Mouse (Mus musculus) CH12.LX (cell line): Measurements from ENCODE around the gene Gm20388.

ENCODE experiments used
- BHLHE40 ChIP-seq: IDR thresholded peaks from 2 replicates; pipeline ENCODE4 v1.6.1; 2011; ENCODE audit warnings: mild to moderate bottlenecking, low read depth, low read length, improper control_type of control experiment
- CTCF ChIP-seq, 2 experiments: IDR thresholded peaks in 1 of 2; conservative IDR thresholded peaks in 1 of 2; 2 replicates each; pipeline ENCODE4 v1.5.1; 2011 to 2012; ENCODE audit warnings: low read depth in 2 of 2, low read length in 2 of 2, improper control_type of control experiment in 1 of 2, inconsistent platforms in 1 of 2, mild to moderate bottlenecking in 1 of 2, moderate library complexity in 1 of 2
- E2F4 ChIP-seq: IDR thresholded peaks from 2 replicates; pipeline ENCODE4 v1.6.1; 2011; ENCODE audit warnings: low read depth, low read length, improper control_type of control experiment; ENCODE audit not compliant: insufficient replicate concordance
- EP300 ChIP-seq: IDR thresholded peaks from 2 replicates; pipeline ENCODE4 v1.6.1; 2011; ENCODE audit warnings: low read length, improper control_type of control experiment
- KAT2A ChIP-seq: IDR thresholded peaks from 2 replicates; pipeline ENCODE4 v1.6.1; 2012; ENCODE audit warnings: low read length, improper control_type of control experiment, inconsistent platforms; ENCODE audit not compliant: insufficient replicate concordance
- MAX ChIP-seq: IDR thresholded peaks from 2 replicates; pipeline ENCODE4 v1.6.1; 2011; ENCODE audit warnings: low read length, improper control_type of control experiment
- MXI1 ChIP-seq: IDR thresholded peaks from 2 replicates; pipeline ENCODE4 v1.6.1; 2011; ENCODE audit warnings: mild to moderate bottlenecking, low read depth, low read length, improper control_type of control experiment
- MYC ChIP-seq: IDR thresholded peaks from 2 replicates; pipeline ENCODE4 v1.6.1; 2011; ENCODE audit warnings: low read depth, mild to moderate bottlenecking, improper control_type of control experiment, low read length
- PAX5 ChIP-seq: IDR thresholded peaks from 2 replicates; pipeline ENCODE4 v1.6.1; 2012; ENCODE audit warnings: low read length, inconsistent platforms, mixed read lengths
- POLR2A ChIP-seq: IDR thresholded peaks from 2 replicates; pipeline ENCODE4 v1.6.1; 2011; ENCODE audit warnings: low read depth, mild to moderate bottlenecking, improper control_type of control experiment, low read length
- RAD21 ChIP-seq: IDR thresholded peaks from 2 replicates; pipeline ENCODE4 v1.6.1; 2011; ENCODE audit warnings: low read depth, mild to moderate bottlenecking, low read length, improper control_type of control experiment, moderate library complexity
- SMC3 ChIP-seq: IDR thresholded peaks from 2 replicates; pipeline ENCODE4 v1.6.1; 2011; ENCODE audit warnings: low read depth, low read length, improper control_type of control experiment
- ZKSCAN1 ChIP-seq: IDR thresholded peaks from 2 replicates; pipeline ENCODE4 v1.6.1; 2012; ENCODE audit warnings: low read depth, inconsistent platforms, low read length, improper control_type of control experiment, borderline replicate concordance

- TF ChIP-seq CTCF (conservative IDR thresholded peaks at IDR 0.05 in 1 of 2, IDR thresholded peaks at IDR 0.05 in 1 of 2; ENCODE audit: low read depth in 2 of 2, low read length in 2 of 2) (no peak), E2F4 (no peak), POLR2A (no peak), PAX5 (no peak), SMC3 (no peak), ZKSCAN1 (no peak), MAX (no peak), MXI1 (no peak), BHLHE40 (no peak), RAD21 (no peak), MYC (no peak), EP300 (no peak), KAT2A (no peak)
These were observed 3591.6 kb downstream of the Gm20388 start for GRCm38 (mm10) chr8:123502192-123502591.
